Mouse (Mus musculus) large intestine, adult 2 months (tissue): ENCODE measurements around the gene Epyc. TPM values are rescaled to one million over a fixed set of nuclear protein-coding genes. Genes with fewer than 3 reads are reported as not detected.
A peak's percentile ranks its signal among the peaks of the same experiment; 100 is the strongest.
"Not testable (repeated sequence)": the region's sequence is repeated elsewhere in the genome, so short reads cannot be mapped to it uniquely, and the experiment has no call there.

Source experiments
- DNase-seq: peaks from one replicate; pipeline ENCODE4 v3.0.0-alpha.2; 2012; ENCODE audit warnings: low read depth, low spot score
- WGBS: fragments of 180-500 bp; shearing (Covaris S2); methylation state at CpG from one replicate; pipeline ENCODE4 v1.1.7; 2018; 5-methylcytosine and 5-hydroxymethylcytosine counted together
- polyA plus RNA-seq: library from polyadenylated mRNA; depleted of rRNA; stranded (reverse); fragments of >200 nt; gene quantifications from 2 replicates; pipeline ENCODE4 v1.2.3, GENCODE M21; 2012; rRNA removed

Gene Epyc
- polyA plus RNA-seq, 1 experiment = 0.14 TPM

- peak; percentile 6 for DNase-seq
Observed at GRCm38 (mm10) chr10:97704562-97704961, 60.7 kb downstream of the Epyc start.

GRCm38 (mm10) chr10:97712687-97713086 is 68.8 kb downstream of the Epyc start:
- DNase-seq = peak; percentile 21
- WGBS = 2% methylated on average over 5 of the region's 5 CpGs

More at GRCm38 (mm10) chr10:97704562-97704961, 60.7 kb downstream of the Epyc start:
- 42% methylated on average over 1 of the region's 1 CpGs for WGBS

GRCm38 (mm10) chr10:97714584-97714983 is 70.7 kb downstream of the Epyc start:
- no peak for DNase-seq
- 77% methylated on average over 4 of the region's 4 CpGs for WGBS

GRCm38 (mm10) chr10:97715289-97715906 is 71.5 kb downstream of the Epyc start:
- 37% methylated on average over 3 of the region's 3 CpGs for WGBS
- DNase-seq = peak; percentile 7

- WGBS = 83% methylated on average over 1 of the region's 1 CpGs
- DNase-seq = no peak
Observed at GRCm38 (mm10) chr10:97717233-97717632, 73.4 kb downstream of the Epyc start.

GRCm38 (mm10) chr10:97718021-97718420 is 74.2 kb downstream of the Epyc start:
- 68% methylated on average over 2 of the region's 2 CpGs for WGBS
- DNase-seq = no peak

- no peak for DNase-seq
- 51% methylated on average over 1 of the region's 1 CpGs for WGBS
Observed at GRCm38 (mm10) chr10:97720625-97721024, 76.8 kb downstream of the Epyc start.

- no peak for DNase-seq
- WGBS = 94% methylated on average over 9 of the region's 9 CpGs
Observed at GRCm38 (mm10) chr10:97722709-97723108, 78.8 kb downstream of the Epyc start.

- DNase-seq = no peak
- WGBS = 10% methylated on average over 1 of the region's 1 CpGs
Observed at GRCm38 (mm10) chr10:97725929-97726328, 82.1 kb downstream of the Epyc start.

GRCm38 (mm10) chr10:97726655-97727054 is 82.8 kb downstream of the Epyc start, which contains the start of gene C030005K15Rik:
Gene C030005K15Rik, minus strand, starts transcription at chr10:97726755.
- DNase-seq = not testable (repeated sequence)

Other genes starting within 250 kb of the Epyc start
- 175 and 192 TPM in 2 replicates for gene Dcn, start 164.5 kb upstream of the Epyc start, polyA plus RNA-seq
- 23.8 and 23.9 TPM in 2 replicates for gene Lum, start 78.9 kb upstream of the Epyc start, polyA plus RNA-seq
- gene Kera, start 37.2 kb upstream of the Epyc start, polyA plus RNA-seq = not detected in 2 replicates
- gene Ccer1, start 49.0 kb downstream of the Epyc start, polyA plus RNA-seq = not detected in 2 replicates
- gene C030005K15Rik, start 82.7 kb downstream of the Epyc start, polyA plus RNA-seq = not detected in 2 replicates